Mouse (Mus musculus): ENCODE data around the gene Nrap.

DNA sequence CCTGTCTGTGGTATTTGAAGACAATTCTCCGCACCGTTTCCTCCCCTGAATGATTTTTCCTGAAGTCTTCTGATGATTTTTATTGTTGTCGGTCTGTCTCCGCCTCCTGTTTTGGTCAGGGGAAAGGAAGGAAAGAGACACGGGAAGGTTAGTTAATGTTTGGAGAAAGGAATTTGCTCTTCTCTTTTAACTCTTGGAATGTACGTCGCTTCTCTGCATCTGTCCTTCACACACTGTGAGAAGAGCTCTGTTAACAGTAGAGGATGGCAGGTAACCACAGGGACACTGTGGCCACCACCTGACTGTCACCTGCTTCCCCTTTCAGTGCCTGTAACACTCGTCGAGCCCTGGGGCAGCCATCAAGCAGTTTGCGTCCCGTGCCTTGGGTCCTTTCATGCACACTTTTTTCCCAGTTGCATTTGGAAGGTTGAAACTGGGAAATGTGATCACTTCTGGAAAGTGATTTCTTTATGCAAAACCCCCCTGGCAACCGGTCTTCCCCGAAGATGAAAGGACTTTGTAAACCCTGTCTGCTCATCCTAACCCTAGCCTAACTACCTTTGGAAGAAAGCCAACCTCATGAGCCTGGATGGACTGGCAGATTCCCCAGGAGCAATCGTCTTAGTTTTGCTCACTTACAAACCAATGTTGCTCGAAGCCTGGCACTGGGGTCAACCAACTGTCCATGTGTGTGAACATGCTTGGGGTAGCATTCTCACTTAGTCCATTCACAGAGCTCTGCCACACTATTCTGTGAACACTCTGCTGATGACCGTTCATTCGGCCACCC, 35.0 kb upstream of the Nrap start:
- TF ChIP-seq CTCF (IDR thresholded peaks at IDR 0.05; ENCODE audit: low read depth, low read length): no peak
- no peak for TF ChIP-seq POLR2A (IDR thresholded peaks at IDR 0.05; ENCODE audit: insufficient read depth, low read length)
- no peak for TF ChIP-seq EP300 (IDR thresholded peaks at IDR 0.05; ENCODE audit: insufficient read depth, low read depth, low read length)
